Mouse (Mus musculus): ENCODE measurements around the gene Il21. TPM values are rescaled to one million over a fixed set of nuclear protein-coding genes. Genes with fewer than 3 reads are reported as not detected.

Gene Il21
- not detected in 2 replicates for polyA plus RNA-seq (2014; fragmentation: Nextera tagmentation; extraction: Ambion mirVana)

DNA sequence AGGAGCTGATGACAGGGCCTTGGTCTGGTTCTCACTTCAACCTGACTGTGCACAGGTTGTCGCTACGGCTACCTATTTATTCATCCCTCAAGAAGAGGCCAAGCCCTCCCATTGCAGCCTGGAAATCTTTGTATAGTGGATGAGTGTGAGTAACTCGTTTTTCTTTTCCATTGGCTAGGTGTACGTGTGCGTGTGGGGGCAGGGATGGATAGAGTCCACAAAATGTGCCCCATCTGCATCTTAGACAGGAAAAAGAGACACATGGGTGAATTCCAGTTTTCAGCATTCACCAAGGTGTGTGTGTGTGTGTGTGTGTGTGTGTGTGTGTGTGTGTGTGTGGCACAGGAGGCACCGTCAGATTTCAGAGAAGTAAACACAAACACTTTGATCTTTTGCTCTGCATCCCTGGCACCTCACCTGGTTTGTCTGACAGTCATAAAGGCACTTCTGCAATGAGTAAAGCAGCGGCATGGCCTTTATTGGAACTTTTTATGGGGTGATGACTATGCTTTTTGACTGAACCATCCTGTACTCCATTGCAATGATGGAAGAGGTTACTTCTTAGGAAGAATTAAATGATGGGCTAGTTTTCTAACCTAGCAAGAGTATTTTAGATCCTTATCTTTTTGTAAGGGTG, at the start of gene Il21:
Il21 (minus strand) TSS at position 51 of the 637 bp plus-strand sequence.
- H3K4me3 ChIP-seq (ENCODE audit: low read depth, low read length) = no peak within 1 kb of the TSS
- 88% methylated on average over 7 of the region's 7 CpGs for WGBS
- H3K4me1 ChIP-seq (ENCODE audit: control insufficient read depth, insufficient read depth, low read length) = no peaks in the 10 kb centered on the region
- H3K27me3 ChIP-seq (ENCODE audit: control insufficient read depth, insufficient read depth, low read length) = no peaks in the 10 kb centered on the region
- H3K9ac ChIP-seq (replicated peaks; ENCODE audit: low read depth, low read length) = no peak within 1 kb of the TSS
- no peak within 1 kb of the TSS for H3K4me2 ChIP-seq (ENCODE audit: low read depth, low read length)
- no peaks in the 10 kb centered on the region for H3K9me3 ChIP-seq (ENCODE audit: control insufficient read depth, low read length)
- no peak within 1 kb of the TSS for H3K27ac ChIP-seq (ENCODE audit: low read depth, low read length)
- ATAC-seq (ENCODE audit: low read depth) = no peak
- no peaks in the 10 kb centered on the region for H3K36me3 ChIP-seq (ENCODE audit: control insufficient read depth, insufficient read depth, low read length)

DNA sequence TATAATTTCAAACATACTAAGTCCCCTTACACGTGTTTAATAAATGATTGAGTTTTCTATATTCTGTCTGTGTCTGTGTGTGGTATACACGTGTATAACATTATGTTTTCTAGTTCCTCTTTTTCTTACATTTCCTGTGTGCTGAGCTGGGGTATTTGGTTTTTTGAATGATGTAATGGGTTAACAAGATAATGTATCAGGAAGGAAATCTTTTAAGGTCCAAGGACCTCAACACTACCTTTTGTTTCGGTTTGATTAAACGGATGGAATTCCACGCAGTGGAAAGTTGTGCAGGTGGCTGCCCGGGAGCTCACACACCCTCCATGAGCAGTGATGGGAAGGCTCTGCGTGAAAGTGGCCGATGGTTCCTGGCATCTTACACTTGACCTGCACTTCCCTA, 48.4 kb upstream of the Il21 start:
- Histone ChIP-seq H3K9ac (replicated peaks; ENCODE audit: low read depth, low read length) (no peak overlapping the region), H3K4me2 (ENCODE audit: low read depth, low read length) (no peak overlapping the region), H3K9me3 (ENCODE audit: control insufficient read depth, low read length) (no peaks in the 10 kb centered on the region), H3K27ac (ENCODE audit: low read depth, low read length) (no peak overlapping the region), H3K27me3 (ENCODE audit: control insufficient read depth, insufficient read depth, low read length) (no peaks in the 10 kb centered on the region), H3K4me1 (ENCODE audit: control insufficient read depth, insufficient read depth, low read length) (no peaks in the 10 kb centered on the region), H3K4me3 (ENCODE audit: low read depth, low read length) (no peak overlapping the region), H3K36me3 (ENCODE audit: control insufficient read depth, insufficient read depth, low read length) (no peaks in the 10 kb centered on the region)
- no peak for ATAC-seq (ENCODE audit: low read depth)
- WGBS = 87% methylated on average over 8 of the region's 8 CpGs

DNA sequence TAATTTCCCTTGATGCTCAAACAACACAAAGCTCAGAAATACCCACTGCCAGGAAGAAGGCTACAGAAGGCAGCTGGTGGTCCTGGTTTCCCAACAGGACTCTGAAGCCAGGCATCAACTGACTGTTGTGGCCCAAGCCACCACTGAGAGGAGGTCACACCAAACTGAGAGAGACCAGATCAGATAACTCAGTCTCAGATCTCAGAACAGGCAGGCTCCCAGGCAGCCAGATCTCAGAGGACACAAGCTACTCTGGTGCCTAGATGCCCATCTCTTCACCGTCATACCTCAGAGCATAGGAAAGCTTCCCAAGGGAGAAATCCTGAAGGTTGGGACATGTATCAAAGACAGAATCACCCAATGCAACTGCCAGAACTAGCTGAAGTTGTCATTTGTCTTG, 47.8 kb upstream of the Il21 start:
- Histone ChIP-seq H3K4me1 (ENCODE audit: control insufficient read depth, insufficient read depth, low read length) (no peaks in the 10 kb centered on the region), H3K9ac (replicated peaks; ENCODE audit: low read depth, low read length) (no peak overlapping the region), H3K36me3 (ENCODE audit: control insufficient read depth, insufficient read depth, low read length) (no peaks in the 10 kb centered on the region), H3K27me3 (ENCODE audit: control insufficient read depth, insufficient read depth, low read length) (no peaks in the 10 kb centered on the region), H3K27ac (ENCODE audit: low read depth, low read length) (no peak overlapping the region), H3K4me3 (ENCODE audit: low read depth, low read length) (no peak overlapping the region), H3K9me3 (ENCODE audit: control insufficient read depth, low read length) (no peaks in the 10 kb centered on the region), H3K4me2 (ENCODE audit: low read depth, low read length) (no peak overlapping the region)
- no peak for ATAC-seq (ENCODE audit: low read depth)
- 81% methylated on average over 1 of the region's 1 CpGs for WGBS

DNA sequence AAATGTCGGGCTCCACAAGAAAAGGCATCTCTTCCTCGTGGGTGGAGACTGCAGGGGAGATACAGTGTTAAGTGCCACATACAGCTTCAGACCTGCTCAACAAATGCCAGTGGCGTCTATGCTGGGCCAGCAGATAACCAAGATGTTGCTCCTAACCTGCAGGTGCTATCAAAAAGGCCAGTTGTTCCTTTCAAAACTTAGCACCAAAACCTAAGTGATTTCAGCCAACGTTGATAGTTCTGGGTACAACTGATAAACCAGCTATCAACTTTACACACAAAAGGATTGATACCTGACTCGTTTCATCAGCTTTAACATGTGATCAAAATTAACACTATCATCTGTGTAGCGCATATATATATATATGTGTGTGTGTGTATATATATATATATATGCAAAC, 42.2 kb upstream of the Il21 start:
- 82% methylated on average over 6 of the region's 6 CpGs for WGBS
- Histone ChIP-seq H3K27ac (ENCODE audit: low read depth, low read length) (no peak overlapping the region), H3K36me3 (ENCODE audit: control insufficient read depth, insufficient read depth, low read length) (no peaks in the 10 kb centered on the region), H3K4me3 (ENCODE audit: low read depth, low read length) (no peak overlapping the region), H3K27me3 (ENCODE audit: control insufficient read depth, insufficient read depth, low read length) (no peaks in the 10 kb centered on the region), H3K4me1 (ENCODE audit: control insufficient read depth, insufficient read depth, low read length) (no peaks in the 10 kb centered on the region), H3K9ac (replicated peaks; ENCODE audit: low read depth, low read length) (no peak overlapping the region), H3K4me2 (ENCODE audit: low read depth, low read length) (no peak overlapping the region), H3K9me3 (ENCODE audit: control insufficient read depth, low read length) (no peaks in the 10 kb centered on the region)
- no peak for ATAC-seq (ENCODE audit: low read depth)

DNA sequence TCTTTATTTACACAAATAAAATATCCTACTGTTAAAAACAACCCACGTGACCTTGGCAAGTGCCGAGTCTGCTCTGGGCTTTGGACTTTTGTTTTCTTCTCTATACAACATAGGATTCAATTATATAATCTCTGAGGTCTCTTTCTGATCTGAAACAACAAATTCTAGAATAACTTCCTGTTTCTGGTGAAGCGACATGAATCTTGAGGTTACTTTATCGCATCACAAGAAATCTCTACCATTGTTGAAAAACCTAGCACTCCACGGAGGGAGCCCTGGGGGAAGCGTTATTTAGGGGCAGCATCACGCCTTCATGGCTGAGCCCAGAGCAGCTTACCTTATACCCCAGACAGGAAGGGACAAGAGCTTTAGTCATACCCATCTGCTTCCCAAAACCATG, 40.7 kb upstream of the Il21 start:
- no peak for ATAC-seq (ENCODE audit: low read depth)
- Histone ChIP-seq H3K27ac (ENCODE audit: low read depth, low read length) (no peak overlapping the region), H3K4me1 (ENCODE audit: control insufficient read depth, insufficient read depth, low read length) (no peaks in the 10 kb centered on the region), H3K4me3 (ENCODE audit: low read depth, low read length) (no peak overlapping the region), H3K9ac (replicated peaks; ENCODE audit: low read depth, low read length) (no peak overlapping the region), H3K36me3 (ENCODE audit: control insufficient read depth, insufficient read depth, low read length) (no peaks in the 10 kb centered on the region), H3K27me3 (ENCODE audit: control insufficient read depth, insufficient read depth, low read length) (no peaks in the 10 kb centered on the region), H3K9me3 (ENCODE audit: control insufficient read depth, low read length) (no peaks in the 10 kb centered on the region), H3K4me2 (ENCODE audit: low read depth, low read length) (no peak overlapping the region)
- 87% methylated on average over 7 of the region's 7 CpGs for WGBS

DNA sequence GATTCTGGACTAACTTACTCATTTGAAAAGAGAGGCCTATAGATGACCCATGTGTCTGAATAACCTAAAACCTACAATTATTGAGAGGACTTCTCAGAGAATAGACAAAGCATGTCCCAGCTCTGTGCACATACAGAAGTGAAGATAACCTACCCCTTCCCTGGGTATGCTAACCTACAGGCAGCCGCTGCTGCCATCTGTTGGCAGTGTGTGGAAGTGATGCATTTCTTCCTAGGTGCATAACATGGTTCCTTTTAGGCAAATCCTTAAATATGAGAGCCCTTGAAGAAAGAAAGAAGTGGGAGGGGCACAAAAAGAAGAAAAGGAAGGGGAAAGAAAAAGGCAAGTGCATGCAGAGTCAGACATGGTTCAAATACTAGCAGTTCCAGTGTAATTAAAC, 38.8 kb upstream of the Il21 start:
- Histone ChIP-seq H3K9me3 (ENCODE audit: control insufficient read depth, low read length) (no peaks in the 10 kb centered on the region), H3K4me3 (ENCODE audit: low read depth, low read length) (no peak overlapping the region), H3K4me2 (ENCODE audit: low read depth, low read length) (no peak overlapping the region), H3K27ac (ENCODE audit: low read depth, low read length) (no peak overlapping the region), H3K36me3 (ENCODE audit: control insufficient read depth, insufficient read depth, low read length) (no peaks in the 10 kb centered on the region), H3K4me1 (ENCODE audit: control insufficient read depth, insufficient read depth, low read length) (no peaks in the 10 kb centered on the region), H3K9ac (replicated peaks; ENCODE audit: low read depth, low read length) (no peak overlapping the region), H3K27me3 (ENCODE audit: control insufficient read depth, insufficient read depth, low read length) (no peaks in the 10 kb centered on the region)
- peak; percentile 49; the same call in 1 of the 2 replicates for ATAC-seq (ENCODE audit: low read depth)
- WGBS = 10% methylated on average over 1 of the region's 1 CpGs

DNA sequence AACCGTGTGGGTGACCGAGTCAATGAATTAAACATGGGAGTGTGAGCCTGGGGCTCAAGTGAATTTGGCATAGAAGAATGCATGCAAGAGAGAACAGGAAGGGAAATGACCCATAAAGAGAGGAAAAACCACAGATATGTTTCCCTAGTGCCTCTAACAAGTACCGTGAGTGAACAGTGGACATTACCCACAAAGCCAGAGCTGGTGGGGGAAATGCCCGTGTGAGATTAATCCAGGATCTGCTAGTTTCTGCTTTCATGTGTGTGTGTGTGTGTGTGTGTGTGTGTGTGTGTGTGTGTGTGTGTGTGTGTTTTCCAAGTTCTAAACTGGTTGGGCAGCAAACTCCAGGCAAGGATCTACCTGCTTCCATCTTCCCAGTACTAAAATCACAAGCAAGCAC, 37.5 kb upstream of the Il21 start:
- no peaks in the 10 kb centered on the region for H3K27me3 ChIP-seq (ENCODE audit: control insufficient read depth, insufficient read depth, low read length)
- ATAC-seq (ENCODE audit: low read depth) = no peak
- H3K27ac ChIP-seq (ENCODE audit: low read depth, low read length) = no peak overlapping the region
- WGBS = 89% methylated on average over 4 of the region's 4 CpGs
- H3K4me2 ChIP-seq (ENCODE audit: low read depth, low read length) = no peak overlapping the region
- no peak overlapping the region for H3K9ac ChIP-seq (replicated peaks; ENCODE audit: low read depth, low read length)
- no peaks in the 10 kb centered on the region for H3K9me3 ChIP-seq (ENCODE audit: control insufficient read depth, low read length)
- no peaks in the 10 kb centered on the region for H3K4me1 ChIP-seq (ENCODE audit: control insufficient read depth, insufficient read depth, low read length)
- H3K36me3 ChIP-seq (ENCODE audit: control insufficient read depth, insufficient read depth, low read length) = no peaks in the 10 kb centered on the region
- no peak overlapping the region for H3K4me3 ChIP-seq (ENCODE audit: low read depth, low read length)

DNA sequence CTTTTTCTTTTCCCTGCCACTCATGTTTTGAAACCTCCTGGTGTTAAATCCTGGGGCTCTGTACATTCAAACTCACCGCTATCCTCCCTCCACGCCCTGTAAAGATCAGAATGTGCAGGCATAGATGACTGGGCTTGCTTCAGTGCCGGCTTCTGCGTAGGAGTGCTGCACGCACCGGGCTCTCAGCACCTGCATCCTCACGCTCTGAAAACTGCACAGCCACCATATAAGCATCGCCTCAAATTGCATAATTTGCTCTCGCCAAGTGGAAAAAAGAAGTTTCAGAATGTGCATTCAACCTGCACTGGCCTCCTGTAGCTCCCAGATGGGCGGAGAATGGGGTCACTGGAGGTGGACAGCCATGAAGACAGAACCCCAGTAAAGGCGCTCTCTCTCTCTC, 35.9 kb upstream of the Il21 start:
- 85% methylated on average over 11 of the region's 11 CpGs for WGBS
- H3K27me3 ChIP-seq (ENCODE audit: control insufficient read depth, insufficient read depth, low read length) = no peaks in the 10 kb centered on the region
- no peaks in the 10 kb centered on the region for H3K9me3 ChIP-seq (ENCODE audit: control insufficient read depth, low read length)
- no peak overlapping the region for H3K9ac ChIP-seq (replicated peaks; ENCODE audit: low read depth, low read length)
- H3K36me3 ChIP-seq (ENCODE audit: control insufficient read depth, insufficient read depth, low read length) = no peaks in the 10 kb centered on the region
- no peak overlapping the region for H3K27ac ChIP-seq (ENCODE audit: low read depth, low read length)
- ATAC-seq (ENCODE audit: low read depth) = no peak
- H3K4me3 ChIP-seq (ENCODE audit: low read depth, low read length) = no peak overlapping the region
- no peak overlapping the region for H3K4me2 ChIP-seq (ENCODE audit: low read depth, low read length)
- no peaks in the 10 kb centered on the region for H3K4me1 ChIP-seq (ENCODE audit: control insufficient read depth, insufficient read depth, low read length)

DNA sequence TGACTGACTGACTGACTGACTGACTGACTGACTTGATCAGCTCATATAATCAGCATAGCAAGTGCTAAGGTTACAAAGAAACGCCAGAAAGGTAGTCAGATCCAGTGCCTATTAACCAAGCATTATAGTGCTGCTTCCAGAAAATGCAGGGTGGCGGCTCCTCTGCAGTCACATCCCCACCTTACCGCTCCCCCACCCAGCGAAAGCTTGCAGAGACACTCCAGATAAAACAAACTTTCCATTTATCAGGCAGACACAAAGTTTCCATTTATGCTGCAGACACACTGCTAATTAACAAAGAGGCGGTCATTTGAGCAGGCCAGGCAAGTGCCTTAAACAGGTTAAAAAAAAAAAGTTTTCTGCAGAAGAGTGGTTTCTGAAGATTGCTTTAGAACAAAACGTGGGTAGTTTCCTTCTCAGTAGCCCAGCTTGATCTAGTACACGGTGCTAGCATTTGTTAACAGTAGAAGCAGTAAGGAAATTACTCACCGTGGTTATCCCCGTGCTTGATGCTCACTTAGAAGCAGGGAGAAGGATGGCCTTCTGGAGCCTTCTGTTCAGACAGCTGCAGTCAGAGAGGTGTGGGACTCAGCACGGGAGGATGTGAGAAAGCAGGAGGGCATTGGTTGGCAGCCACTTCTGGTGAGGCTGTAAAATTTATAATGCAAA, 27.0 kb upstream of the Il21 start:
- no peaks in the 10 kb centered on the region for H3K36me3 ChIP-seq (ENCODE audit: control insufficient read depth, insufficient read depth, low read length)
- H3K9me3 ChIP-seq (ENCODE audit: control insufficient read depth, low read length) = no peaks in the 10 kb centered on the region
- WGBS = 63% methylated on average over 10 of the region's 10 CpGs
- no peak for ATAC-seq (ENCODE audit: low read depth)
- H3K4me1 ChIP-seq (ENCODE audit: control insufficient read depth, insufficient read depth, low read length) = no peaks in the 10 kb centered on the region
- H3K9ac ChIP-seq (replicated peaks; ENCODE audit: low read depth, low read length) = no peak overlapping the region
- no peak overlapping the region for H3K27ac ChIP-seq (ENCODE audit: low read depth, low read length)
- H3K27me3 ChIP-seq (ENCODE audit: control insufficient read depth, insufficient read depth, low read length) = no peaks in the 10 kb centered on the region
- no peak overlapping the region for H3K4me3 ChIP-seq (ENCODE audit: low read depth, low read length)
- H3K4me2 ChIP-seq (ENCODE audit: low read depth, low read length) = no peak overlapping the region
